Mouse (Mus musculus): ENCODE results near the gene Wdr41.

- TF ChIP-seq CTCF (IDR thresholded peaks at IDR 0.05; ENCODE audit: low read depth) (no peak), EP300 (IDR thresholded peaks at IDR 0.05; ENCODE audit: low read depth) (no peak)
Measured at GRCm38 (mm10) chr13:94990516-94990915, 14.4 kb downstream of the Wdr41 start.

Measured in liver, postnatal 0 days (tissue).